Mouse (Mus musculus) retina, embryonic 14.5 days (tissue): ENCODE results near the gene Acvr1c.

ENCODE experiments used
- DNase-seq: peaks from one replicate; pipeline ENCODE4 v3.0.0-alpha.2; 2015; ENCODE audit warnings: low spot score

Acvr1c gene

GRCm38 (mm10) chr2:58357414-58358131 lies at the start of gene Acvr1c:
TSS of gene Acvr1c (minus strand) at chr2:58357895.
- peak; percentile 57 for DNase-seq

DNA sequence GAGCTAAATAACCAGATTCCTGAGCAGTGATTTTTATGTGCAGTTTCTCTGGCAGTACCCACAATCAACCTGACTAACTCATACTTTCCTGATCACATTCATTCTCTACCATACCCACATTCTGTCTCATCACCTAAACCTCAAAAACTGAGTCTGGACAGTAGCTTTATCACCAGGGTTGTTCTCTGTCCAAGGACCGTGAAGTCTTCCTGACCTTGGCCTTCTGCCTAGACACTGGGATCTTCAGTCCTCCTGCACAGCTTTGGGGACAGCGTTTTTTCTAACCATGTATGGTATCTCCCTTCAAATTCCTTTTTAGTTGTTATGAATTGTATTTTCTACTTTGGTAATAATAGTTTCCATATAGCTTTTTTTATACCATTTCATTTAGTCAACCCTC lies 45.8 kb upstream of the Acvr1c start:
- no peak for DNase-seq

GRCm38 (mm10) chr2:58388601-58389000 lies 30.9 kb upstream of the Acvr1c start:
- no peak for DNase-seq

GRCm38 (mm10) chr2:58380020-58380419 lies 22.3 kb upstream of the Acvr1c start:
- no peak for DNase-seq

- DNase-seq: no peak
These were observed 21.8 kb upstream of the Acvr1c start for GRCm38 (mm10) chr2:58379475-58379874.

- DNase-seq: peak; percentile 55
These were observed 19.9 kb upstream of the Acvr1c start for GRCm38 (mm10) chr2:58377417-58378130.

DNA sequence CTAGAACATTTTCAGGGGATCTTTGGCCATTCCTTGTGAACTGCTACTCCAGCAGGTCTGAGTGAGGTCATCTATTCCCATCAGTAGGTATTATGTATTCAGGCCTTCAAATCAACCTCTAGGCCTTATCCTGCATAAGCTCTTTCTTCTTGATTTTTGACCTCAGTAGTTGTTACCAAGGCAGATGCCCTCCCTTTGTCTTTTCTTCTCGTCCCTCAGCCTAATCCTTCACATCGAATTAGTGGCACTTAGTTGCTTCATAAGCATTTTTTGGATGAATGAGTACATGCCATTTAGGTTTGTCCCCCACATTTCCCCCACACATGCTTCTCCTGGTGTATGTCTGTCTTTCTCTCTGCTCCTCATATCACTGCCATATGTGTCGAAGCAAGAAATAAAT lies 8.5 kb upstream of the Acvr1c start:
- DNase-seq: peak; percentile 62

DNA sequence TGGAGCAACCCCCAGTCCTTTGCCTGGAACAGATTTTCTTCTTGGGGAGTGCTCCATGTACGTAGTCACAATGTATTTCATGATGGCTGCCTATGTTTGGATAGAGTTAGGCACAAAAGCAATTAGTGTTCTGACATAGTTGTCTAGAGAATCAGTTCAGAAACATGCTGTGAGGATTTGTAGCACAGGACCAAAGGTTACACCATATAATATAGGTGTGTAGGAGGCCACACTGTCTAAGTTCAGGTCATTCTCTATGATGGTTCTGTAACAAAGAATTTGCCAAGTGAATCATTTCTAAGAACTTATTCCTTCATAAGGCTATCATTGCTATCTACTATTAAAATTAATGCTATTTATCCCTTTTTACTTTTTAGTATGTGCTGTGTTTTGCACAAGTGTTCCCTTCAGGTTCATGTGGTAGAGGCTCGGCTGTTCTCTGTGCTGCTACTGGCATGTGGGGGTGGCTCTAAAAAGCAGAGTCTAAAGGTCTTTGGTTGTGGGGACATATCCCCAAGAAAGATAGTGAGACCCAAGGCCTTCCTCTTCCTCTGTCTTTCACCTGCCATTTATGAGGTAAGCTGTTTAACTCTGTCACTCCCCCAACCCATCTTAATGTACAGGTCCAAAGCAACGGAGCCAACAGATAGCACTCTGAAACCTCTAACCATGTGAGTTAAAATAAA lies 3.8 kb upstream of the Acvr1c start:
- DNase-seq: no peak

DNA sequence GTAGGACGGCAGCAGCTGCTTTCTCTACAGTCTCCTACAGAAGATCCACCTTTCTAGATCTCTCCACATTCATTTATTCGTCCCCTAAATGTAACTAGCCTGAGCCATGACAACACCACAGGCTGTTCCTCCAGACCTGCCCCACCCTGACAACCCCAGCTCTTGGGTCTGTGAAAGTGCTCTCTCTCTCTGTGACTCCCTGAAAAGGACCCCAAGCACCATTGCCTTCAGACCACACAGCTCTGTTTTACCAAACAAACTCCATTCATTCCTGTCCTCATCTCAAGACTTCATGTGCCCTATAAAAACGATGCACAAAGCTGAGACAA lies 401 bp upstream of the Acvr1c start:
- no peak for DNase-seq

GRCm38 (mm10) chr2:58357068-58357413 lies 654 bp downstream of the Acvr1c start:
- DNase-seq: no peak

DNA sequence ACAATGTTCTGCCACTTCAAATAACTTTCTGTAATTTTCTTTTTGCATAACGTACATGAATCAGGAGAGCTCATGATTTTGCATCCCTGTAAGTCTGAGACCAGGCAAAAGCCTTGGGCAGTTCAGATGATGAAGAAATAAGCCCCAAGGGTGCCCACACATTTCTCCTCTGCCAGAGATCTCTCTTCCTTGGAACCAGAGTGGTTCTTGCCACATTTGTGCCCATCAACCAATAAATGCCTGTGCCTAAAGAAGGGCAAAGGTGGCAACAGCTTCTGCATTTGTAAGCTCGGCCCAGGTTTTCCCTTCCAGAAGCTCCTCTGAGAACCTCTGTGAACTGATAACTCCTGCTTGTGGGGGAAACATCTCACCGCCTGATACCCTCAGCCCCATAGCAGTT lies 3.3 kb downstream of the Acvr1c start:
- no peak for DNase-seq

DNA sequence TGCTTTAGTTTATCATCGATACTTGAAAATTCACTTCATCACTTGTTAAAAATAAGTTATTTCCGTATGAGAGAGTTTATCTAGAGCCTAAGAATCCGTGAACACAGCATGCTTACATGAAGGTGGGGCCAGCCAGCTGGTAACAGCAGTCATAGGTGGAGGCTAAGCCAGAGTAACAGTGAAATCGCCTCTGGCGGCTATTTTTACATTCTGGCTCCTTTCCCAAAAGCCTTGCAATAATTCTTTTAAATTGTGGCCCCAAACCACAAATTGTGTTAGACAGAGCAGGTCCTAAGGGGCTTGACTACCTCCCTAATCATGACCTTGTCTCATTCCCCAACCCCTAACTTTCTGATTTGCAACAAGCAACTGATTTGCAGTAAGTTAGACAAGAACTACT lies 4.8 kb downstream of the Acvr1c start:
- DNase-seq: no peak

DNA sequence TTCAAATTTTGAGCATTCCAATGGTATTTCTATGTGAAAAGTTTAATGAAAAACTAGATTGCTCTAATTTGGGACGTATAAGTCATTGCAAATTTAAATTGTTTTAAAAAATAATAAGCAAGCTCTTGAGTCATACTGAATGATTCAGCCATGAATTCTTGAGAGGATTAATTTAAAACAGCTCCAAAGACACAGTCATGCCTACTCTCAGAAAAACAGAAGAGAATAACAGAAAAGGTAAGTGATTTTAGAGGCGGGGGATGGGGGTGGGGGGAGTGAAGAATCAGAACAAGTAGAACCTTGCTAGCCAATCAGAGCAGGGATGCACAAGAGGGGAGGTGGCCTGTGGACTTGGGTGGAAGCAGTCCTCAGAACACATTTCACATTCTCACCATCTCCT lies 7.0 kb downstream of the Acvr1c start:
- no peak for DNase-seq

DNA sequence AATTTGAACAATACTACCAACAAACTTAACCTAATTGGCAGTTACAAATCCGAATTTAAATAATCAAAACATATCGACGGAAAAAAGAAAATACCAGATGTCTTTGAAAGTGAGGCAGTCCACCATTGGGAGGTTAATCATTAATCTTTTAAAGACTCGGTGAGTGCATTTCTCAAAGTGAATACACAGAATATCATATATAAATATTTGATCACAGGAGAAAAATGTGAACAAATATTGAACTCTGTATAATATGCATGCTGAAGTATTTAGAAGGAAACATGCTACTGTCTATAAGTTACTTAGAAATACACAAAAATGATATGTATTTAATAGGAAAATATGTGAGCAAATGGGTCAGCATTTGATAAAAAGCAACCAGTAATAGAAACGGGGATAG lies 21.0 kb downstream of the Acvr1c start:
- no peak for DNase-seq

DNA sequence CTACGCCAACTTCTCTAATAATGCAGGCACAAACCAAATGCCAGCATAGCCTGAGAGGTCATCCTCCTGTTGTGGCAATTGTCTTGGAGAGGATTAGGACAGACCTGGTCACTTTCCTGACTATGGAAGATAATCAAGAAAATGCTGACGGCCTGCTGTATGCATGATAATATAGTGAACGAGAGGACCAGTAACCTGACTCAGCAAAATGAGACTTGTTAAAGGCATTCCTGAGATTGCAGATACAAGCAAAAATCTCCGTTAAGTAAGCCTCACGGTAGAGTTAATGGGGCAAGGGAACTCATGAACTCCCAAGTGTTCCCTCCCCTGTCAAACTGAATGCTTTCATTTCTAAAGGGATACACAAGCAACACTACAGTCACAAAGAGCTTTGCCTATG lies 28.1 kb downstream of the Acvr1c start:
- DNase-seq: no peak

GRCm38 (mm10) chr2:58324118-58324901 lies 33.4 kb downstream of the Acvr1c start:
- DNase-seq: peak; percentile 71

GRCm38 (mm10) chr2:58323274-58323673 lies 34.4 kb downstream of the Acvr1c start:
- no peak for DNase-seq

GRCm38 (mm10) chr2:58316186-58316585 lies 41.5 kb downstream of the Acvr1c start:
- no peak for DNase-seq

GRCm38 (mm10) chr2:58309695-58310094 lies 48.0 kb downstream of the Acvr1c start:
- no peak for DNase-seq

GRCm38 (mm10) chr2:58304450-58304849 lies 53.2 kb downstream of the Acvr1c start:
- no peak for DNase-seq

DNA sequence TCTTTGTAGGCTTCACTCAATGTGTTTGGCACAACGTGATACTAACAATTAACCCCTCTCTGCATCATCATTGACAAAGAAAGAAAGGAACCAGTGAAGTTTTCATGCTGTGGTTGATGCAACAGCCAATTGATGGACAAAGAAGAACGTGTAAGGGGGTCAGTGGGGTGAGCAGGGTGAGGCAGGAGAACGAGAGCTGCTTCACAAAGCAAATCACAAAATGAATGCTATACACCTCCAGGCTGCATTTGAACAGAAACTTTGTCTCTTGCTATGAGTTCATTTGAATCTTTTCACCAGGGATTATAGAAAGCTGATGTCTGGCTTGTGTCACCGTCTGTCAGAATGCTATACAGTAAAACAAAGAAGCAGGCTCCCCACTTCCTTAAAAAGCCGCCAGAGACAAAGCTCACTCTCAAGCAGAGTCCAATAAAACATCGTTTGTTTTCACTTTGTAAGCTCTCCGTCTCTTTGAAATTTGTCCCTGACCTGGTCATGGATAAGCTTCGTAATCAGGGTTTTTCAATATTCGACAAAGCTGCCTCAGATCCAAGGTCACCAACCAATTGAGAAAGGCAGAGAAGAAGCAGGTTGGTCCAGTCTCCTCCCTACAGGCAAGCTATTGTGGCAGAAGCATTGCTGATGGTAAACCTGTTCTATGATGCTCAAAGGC lies 67.8 kb downstream of the Acvr1c start:
- DNase-seq: no peak

DNA sequence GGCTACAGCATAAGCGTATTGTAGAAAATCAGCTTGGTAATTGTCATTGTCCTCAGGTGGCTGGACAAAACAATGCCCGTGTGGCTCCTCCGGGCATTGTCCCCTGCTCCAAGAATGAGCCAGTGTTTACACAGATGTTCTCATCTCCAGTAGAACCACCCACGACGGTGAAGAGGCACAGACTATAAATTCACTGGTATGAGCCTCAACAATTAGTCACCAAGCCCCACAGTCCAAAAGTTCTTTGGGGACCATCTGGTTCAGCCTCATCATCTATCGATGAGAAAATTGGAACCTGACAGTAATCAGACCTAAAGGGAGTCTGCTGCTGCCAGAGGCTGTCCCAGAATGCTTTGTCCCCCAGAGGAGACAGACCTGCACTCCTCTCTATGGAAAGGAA lies 68.4 kb downstream of the Acvr1c start:
- DNase-seq: no peak
